Comparison of ENCODE assay signal across 10 mouse cellular contexts in genomic region chr4:141073661-141074060, GRCm38 (mm10). TPM values are rescaled to one million over a fixed set of nuclear protein-coding genes. Genes with fewer than 3 reads are reported as not detected.
DNase-seq lines count a peak whose midpoint lies in the region; ATAC-seq lines count a peak whose summit lies in the region.
"Had no signal": no experiment of that assay in that cellular context is flagged by ENCODE, and none has a peak within 500 bp of the region (broad histone marks: within the 10 kb centered on the region; RNA-seq: fewer than 3 reads in every experiment).

No protein-coding gene starts in this region.

- peak overlapping the region; percentile 30 for H3K4me3 ChIP-seq in erythroblast, embryonic 14.5 days (replicated peaks)
- no peak overlapping the region for H3K4me3 ChIP-seq in heart, embryonic 15.5 days
- H3K4me3 ChIP-seq in forebrain, embryonic 13.5 days = no peak overlapping the region

- H3K36me3 ChIP-seq in erythroblast, embryonic 14.5 days (ENCODE audit: control insufficient read depth) = peaks cover 74% of the 10 kb centered on the region
- peaks cover 41% of the 10 kb centered on the region for H3K36me3 ChIP-seq in heart, embryonic 15.5 days
- H3K36me3 ChIP-seq in forebrain, embryonic 13.5 days (ENCODE audit: poor library complexity, severe bottlenecking) = peaks cover 61% of the 10 kb centered on the region

- H3K9me3 ChIP-seq in erythroblast, embryonic 14.5 days (ENCODE audit: control insufficient read depth, low read length) = no peaks in the 10 kb centered on the region
- H3K9me3 ChIP-seq in heart, embryonic 15.5 days (replicated peaks) = no peaks in the 10 kb centered on the region
- H3K9me3 ChIP-seq in forebrain, embryonic 13.5 days (replicated peaks) = no peaks in the 10 kb centered on the region

- no peaks in the 10 kb centered on the region for H3K27me3 ChIP-seq in erythroblast, embryonic 14.5 days (ENCODE audit: control insufficient read depth)
- H3K27me3 ChIP-seq in heart, embryonic 15.5 days = no peaks in the 10 kb centered on the region
- no peaks in the 10 kb centered on the region for H3K27me3 ChIP-seq in forebrain, embryonic 13.5 days

- WGBS in heart, embryonic 15.5 days = 46% methylated on average over 9 of the region's 9 CpGs
- WGBS in forebrain, embryonic 13.5 days = 85% methylated on average over 9 of the region's 9 CpGs

- peak overlapping the region; percentile 17 for H3K4me2 ChIP-seq in heart, embryonic 15.5 days
- no peak overlapping the region for H3K4me2 ChIP-seq in forebrain, embryonic 13.5 days

- H3K27ac ChIP-seq in heart, embryonic 15.5 days = peak overlapping the region; percentile 85
- no peak overlapping the region for H3K27ac ChIP-seq in forebrain, embryonic 13.5 days

- ATAC-seq in erythroblast, adult 5-6 weeks (replicated peaks; ENCODE audit: low FRiP score, poor library complexity, severe bottlenecking) = no peak
- peak; percentile 50; the same call in 1 of the 2 replicates for ATAC-seq in heart, embryonic 15.5 days (replicated peaks; ENCODE audit: insufficient number of reproducible peaks, insufficient read depth, low FRiP score, low read depth)
- no peak for ATAC-seq in forebrain, embryonic 13.5 days

- DNase-seq in cerebellum, postnatal 10 days = peak; percentile 36 to 53
- DNase-seq in lung, postnatal 25 days (ENCODE audit: low spot score) = peak; percentile 68
- DNase-seq in ovary, postnatal 36 days (ENCODE audit: low spot score) = no peak
- no peak for DNase-seq in urinary bladder, postnatal 10 days (ENCODE audit: low spot score)

- H3K9ac ChIP-seq in heart, embryonic 15.5 days = no peak overlapping the region
- H3K9ac ChIP-seq in forebrain, embryonic 13.5 days = no peak overlapping the region

- H3K4me1 ChIP-seq in erythroblast, embryonic 14.5 days (ENCODE audit: control insufficient read depth) = peaks cover 89% of the 10 kb centered on the region
- H3K4me1 ChIP-seq in heart, embryonic 15.5 days (replicated peaks) = peaks cover 57% of the 10 kb centered on the region
- H3K4me1 ChIP-seq in forebrain, embryonic 13.5 days = peaks cover 23% of the 10 kb centered on the region

RNA-seq across cellular contexts. Expression of gene Necap2, which starts 4.5 kb away (rescaled TPM):
- 22.6 and 25.4 TPM in 2 replicates for polyA plus RNA-seq in erythroblast, embryonic 14.5 days (2012)
- 41.0 and 58.6 TPM in 2 replicates for total RNA-seq in erythroblast, adult 5-6 weeks (2015; ENCODE audit: low replicate concordance)
- 68.0 and 75.4 TPM in 2 replicates for total RNA-seq in erythroblast, adult 5-6 weeks (2017; ENCODE audit: low replicate concordance)
- 38.6 and 52.4 TPM in 2 replicates for polyA plus RNA-seq in heart, embryonic 15.5 days (2015; fragmentation: Nextera tagmentation; extraction: Ambion mirVana)
- polyA plus RNA-seq in forebrain, embryonic 13.5 days (2015; fragmentation: Nextera tagmentation; extraction: Ambion mirVana) = 44.9 and 48.0 TPM in 2 replicates

RNA-seq across cellular contexts. Expression of gene Crocc, which starts 13.3 kb away (rescaled TPM):
- 0.49 and 0.50 TPM in 2 replicates for polyA plus RNA-seq in erythroblast, embryonic 14.5 days (2012)
- not detected in 2 replicates for total RNA-seq in erythroblast, adult 5-6 weeks (2015; ENCODE audit: low replicate concordance)
- 0.34 and 4.9 TPM in 2 replicates for total RNA-seq in erythroblast, adult 5-6 weeks (2017; ENCODE audit: low replicate concordance)
- 3.4 and 4.7 TPM in 2 replicates for polyA plus RNA-seq in heart, embryonic 15.5 days (2015; fragmentation: Nextera tagmentation; extraction: Ambion mirVana)
- 7.4 and 7.7 TPM in 2 replicates for polyA plus RNA-seq in forebrain, embryonic 13.5 days (2015; fragmentation: Nextera tagmentation; extraction: Ambion mirVana)

RNA-seq across cellular contexts. Expression of gene Spata21, which starts 14.5 kb away (rescaled TPM):
- not detected in 2 replicates for polyA plus RNA-seq in erythroblast, embryonic 14.5 days (2012)
- total RNA-seq in erythroblast, adult 5-6 weeks (2015; ENCODE audit: low replicate concordance) = not detected in 2 replicates
- not detected in 2 replicates for total RNA-seq in erythroblast, adult 5-6 weeks (2017; ENCODE audit: low replicate concordance)
- 0.26 TPM in 1 of 2 replicates, not detected in the other for polyA plus RNA-seq in heart, embryonic 15.5 days (2015; fragmentation: Nextera tagmentation; extraction: Ambion mirVana)
- polyA plus RNA-seq in forebrain, embryonic 13.5 days (2015; fragmentation: Nextera tagmentation; extraction: Ambion mirVana) = 0.20 and 0.30 TPM in 2 replicates
- polyA plus RNA-seq: embryonic facial prominence, embryonic 11.5 days; small intestine, adult 2 months had no signal

Comparison
In these comparisons a context has a peak if more than half of its experiments do, and no peak if none do; other contexts are left out.
1. DNase-seq: peak in cerebellum, postnatal 10 days (2 of 2) and lung, postnatal 25 days (single experiment); none in ovary, postnatal 36 days (single experiment) and urinary bladder, postnatal 10 days (single experiment).